Mouse (Mus musculus) liver, embryonic 14.5 days (tissue): ENCODE results near the gene Igf1r. TPM values are rescaled to one million over a fixed set of nuclear protein-coding genes. Genes with fewer than 3 reads are reported as not detected.

Source experiments
- ATAC-seq: fragments of 200-750 bp; cut with Nextera tagmentation; 2 replicates; pipeline ENCODE4 v1.8.0; 2017; ENCODE audit warnings: moderate number of reproducible peaks, mild to moderate bottlenecking, moderate library complexity; ENCODE audit not compliant: insufficient read depth
- DNase-seq, 3 experiments: peaks; one replicate each; pipeline ENCODE4 v3.0.0-alpha.2; 2012 to 2013; ENCODE audit warnings: low read depth in 3 of 3, low spot score in 3 of 3
- H3K27ac ChIP-seq: fragments of 300-500 bp; sonication (generic); 2 replicates; pipeline ENCODE4 v1.5.1; 2014; ENCODE audit warnings: moderate library complexity, mild to moderate bottlenecking, control low read depth, inconsistent platforms
- H3K27me3 ChIP-seq: fragments of 300-500 bp; sonication (generic); 2 replicates; pipeline ENCODE4 v1.6.1; 2014; ENCODE audit warnings: mild to moderate bottlenecking, low read length, moderate library complexity; ENCODE audit not compliant: control insufficient read depth, insufficient read depth
- H3K36me3 ChIP-seq: fragments of 300-500 bp; sonication (generic); replicated peaks from 2 replicates; pipeline ENCODE4 v1.6.1; 2014; ENCODE audit warnings: low read depth; ENCODE audit not compliant: control insufficient read depth, insufficient read depth
- H3K4me1 ChIP-seq, 2 experiments: fragments of 200-500 bp in 1 of 2; fragments of 300-500 bp in 1 of 2; sonication (generic) in 1 of 2; replicated peaks; 2 replicates each; pipeline ENCODE4 v1.6.1; 2012 to 2014; ENCODE audit warnings: antibody characterized with exemption in 1 of 2, inconsistent platforms in 1 of 2, low read length in 1 of 2; ENCODE audit not compliant: control insufficient read depth in 2 of 2, insufficient read depth in 2 of 2
- H3K4me2 ChIP-seq: fragments of 300-500 bp; sonication (generic); 2 replicates; pipeline ENCODE4 v1.6.1; 2014; ENCODE audit warnings: low read depth, mild to moderate bottlenecking, control low read depth, moderate library complexity
- H3K4me3 ChIP-seq, 2 experiments: fragments of 200-500 bp in 1 of 2; fragments of 300-500 bp in 1 of 2; sonication (generic) in 1 of 2; 2 replicates each; pipeline ENCODE4 v1.5.1; 2012 to 2014; ENCODE audit warnings: low read depth in 2 of 2, low read length in 2 of 2, mild to moderate bottlenecking in 2 of 2, control low read depth in 1 of 2, inconsistent platforms in 1 of 2, moderate library complexity in 1 of 2; ENCODE audit not compliant: insufficient read depth in 1 of 2
- H3K9ac ChIP-seq: fragments of 300-500 bp; sonication (generic); replicated peaks from 2 replicates; pipeline ENCODE4 v1.6.1; 2014; ENCODE audit warnings: mild to moderate bottlenecking, control low read depth, moderate library complexity
- H3K9me3 ChIP-seq: fragments of 300-500 bp; sonication (generic); 2 replicates; pipeline ENCODE4 v1.6.1; 2016; ENCODE audit warnings: low read length, mixed read lengths; ENCODE audit not compliant: control insufficient read depth
- CTCF ChIP-seq: IDR thresholded peaks from 2 replicates; pipeline ENCODE4 v1.5.1; 2016; ENCODE audit warnings: antibody characterized with exemption, low read depth, control low read depth
- EP300 ChIP-seq: IDR thresholded peaks from 2 replicates; pipeline ENCODE4 v1.6.1; 2016; ENCODE audit warnings: antibody characterized with exemption, low read depth
- WGBS: fragments of 180-500 bp; shearing (Covaris S2); extraction: QIAGEN DNeasy Blood & Tissue Kit; methylation state at CpG from one replicate; pipeline ENCODE4 v1.1.7; 2014; ENCODE audit not compliant: insufficient replicate concordance; 5-methylcytosine and 5-hydroxymethylcytosine counted together
- polyA plus RNA-seq, 2 experiments: library from polyadenylated mRNA; depleted of rRNA in 1 of 2; stranded (reverse) in 1 of 2; unstranded in 1 of 2; fragments of >200 nt; fragmentation: Nextera tagmentation in 1 of 2; extraction: Ambion mirVana in 1 of 2; gene quantifications; 2 replicates each; pipeline versions ENCODE4 v1.2.1 to v1.2.3; 2012 to 2014

Igf1r gene
- polyA plus RNA-seq, 2 experiments, result 2.3 to 2.5 TPM

GRCm38 (mm10) chr7:68018038-68018437 is 65.4 kb downstream of the Igf1r start:
- Histone ChIP-seq H3K4me1 (peaks cover 8 to 24% of the 10 kb centered on the region in 2 experiments), H3K27ac (no peak overlapping the region)

GRCm38 (mm10) chr7:68020556-68020955 is 67.9 kb downstream of the Igf1r start:
- 60% methylated on average over 2 of the region's 2 CpGs for WGBS
- no peak for ATAC-seq
- peaks cover 8 to 21% of the 10 kb centered on the region in 2 experiments for H3K4me1 ChIP-seq

More at GRCm38 (mm10) chr7:68018038-68018437, 65.4 kb downstream of the Igf1r start:
- TF ChIP-seq CTCF, result no peak
- TF ChIP-seq EP300, result peak; percentile 58
- Histone ChIP-seq H3K27me3 (no peaks in the 10 kb centered on the region), H3K36me3 (peaks cover 3% of the 10 kb centered on the region; the same call in 1 of the 2 replicates), H3K4me3 (no peak overlapping the region), H3K4me2 (no peak overlapping the region), H3K9me3 (no peaks in the 10 kb centered on the region), H3K9ac (no peak overlapping the region)
- ATAC-seq (peak; percentile 67), DNase-seq (no peak)
- WGBS, result 5% methylated on average over 4 of the region's 4 CpGs

GRCm38 (mm10) chr7:68021741-68022140 is 69.1 kb downstream of the Igf1r start:
- Histone ChIP-seq H3K4me1 (peaks cover 8 to 21% of the 10 kb centered on the region in 2 experiments), H3K9me3 (no peaks in the 10 kb centered on the region), H3K4me3 (no peak overlapping the region), H3K9ac (no peak overlapping the region), H3K36me3 (no peaks in the 10 kb centered on the region), H3K4me2 (no peak overlapping the region), H3K27ac (no peak overlapping the region), H3K27me3 (no peaks in the 10 kb centered on the region)
- ATAC-seq (no peak), DNase-seq (no peak)
- TF ChIP-seq CTCF (no peak), EP300 (no peak)
- WGBS, result 52% methylated on average over 2 of the region's 2 CpGs

More at GRCm38 (mm10) chr7:68020556-68020955, 67.9 kb downstream of the Igf1r start:
- no peak overlapping the region for H3K4me2 ChIP-seq
- no peak overlapping the region for H3K27ac ChIP-seq
- H3K4me3 ChIP-seq, result no peak overlapping the region
- peaks cover 3% of the 10 kb centered on the region; the same call in 1 of the 2 replicates for H3K36me3 ChIP-seq
- DNase-seq, result no peak
- H3K27me3 ChIP-seq, result no peaks in the 10 kb centered on the region
- H3K9ac ChIP-seq, result no peak overlapping the region
- TF ChIP-seq CTCF (no peak), EP300 (no peak)
- H3K9me3 ChIP-seq, result no peaks in the 10 kb centered on the region

GRCm38 (mm10) chr7:68022188-68022587 is 69.6 kb downstream of the Igf1r start:
- Histone ChIP-seq H3K27ac (no peak overlapping the region), H3K4me2 (no peak overlapping the region), H3K9me3 (no peaks in the 10 kb centered on the region), H3K27me3 (no peaks in the 10 kb centered on the region), H3K36me3 (no peaks in the 10 kb centered on the region), H3K9ac (no peak overlapping the region), H3K4me3 (no peak overlapping the region), H3K4me1 (peaks cover 8 to 22% of the 10 kb centered on the region in 2 experiments)
- 70% methylated on average over 6 of the region's 6 CpGs for WGBS
- DNase-seq (no peak), ATAC-seq (no peak)
- TF ChIP-seq EP300 (no peak), CTCF (no peak)

- no peak overlapping the region for H3K9ac ChIP-seq
- no peaks in the 10 kb centered on the region for H3K27me3 ChIP-seq
- TF ChIP-seq CTCF (no peak), EP300 (no peak)
- DNase-seq, result no peak
- peaks cover 2 to 23% of the 10 kb centered on the region in 2 experiments; a peak in 3 of 4 replicates for H3K4me1 ChIP-seq
- no peak for ATAC-seq
- no peak overlapping the region for H3K4me2 ChIP-seq
- no peak overlapping the region for H3K4me3 ChIP-seq
- WGBS, result 83% methylated on average over 4 of the region's 4 CpGs
- no peaks in the 10 kb centered on the region for H3K36me3 ChIP-seq
- no peak overlapping the region for H3K27ac ChIP-seq
- no peaks in the 10 kb centered on the region for H3K9me3 ChIP-seq
Measured at GRCm38 (mm10) chr7:68023882-68024281, 71.3 kb downstream of the Igf1r start.
